Mouse (Mus musculus) kidney, adult 2 months (tissue): ENCODE data around the gene Actr2. TPM values are rescaled to one million over a fixed set of nuclear protein-coding genes. Genes with fewer than 3 reads are reported as not detected.
A peak's percentile ranks its signal among the peaks of the same experiment; 100 is the strongest.
"Not testable (repeated sequence)": the region's sequence is repeated elsewhere in the genome, so short reads cannot be mapped to it uniquely, and the experiment has no call there.

ENCODE experiments used
- DNase-seq: peaks from one replicate; pipeline ENCODE4 v3.0.0; 2021
- H3K27ac ChIP-seq: fragments of 200-500 bp; 2 replicates; pipeline ENCODE4 v1.5.1; 2012; ENCODE audit warnings: low read depth, low read length, control low read depth, inconsistent platforms; ENCODE audit not compliant: insufficient read depth
- H3K27me3 ChIP-seq: fragments of 200-500 bp; replicated peaks from 2 replicates; pipeline ENCODE4 v1.6.1; 2012; ENCODE audit warnings: mild to moderate bottlenecking, moderate library complexity, low read length, inconsistent platforms; ENCODE audit not compliant: control insufficient read depth, insufficient read depth
- H3K36me3 ChIP-seq: fragments of 200-500 bp; 2 replicates; pipeline ENCODE4 v1.6.1; 2012; ENCODE audit warnings: mild to moderate bottlenecking, moderate library complexity, low read length, inconsistent platforms; ENCODE audit not compliant: control insufficient read depth, insufficient read depth
- H3K4me1 ChIP-seq: fragments of 200-500 bp; 2 replicates; pipeline ENCODE4 v1.6.1; 2011; ENCODE audit warnings: low read length; ENCODE audit not compliant: control insufficient read depth, insufficient read depth
- H3K4me3 ChIP-seq: fragments of 200-500 bp; 2 replicates; pipeline ENCODE4 v1.5.1; 2011; ENCODE audit warnings: mild to moderate bottlenecking, low read depth, low read length, control low read depth; ENCODE audit not compliant: insufficient read depth
- CTCF ChIP-seq: fragments of 200-500 bp; conservative IDR thresholded peaks from 2 replicates; pipeline ENCODE4 v1.5.1; 2011; ENCODE audit warnings: low read depth, mild to moderate bottlenecking, control low read depth, low read length, moderate library complexity, mixed read lengths; ENCODE audit not compliant: insufficient read depth, insufficient read length
- POLR2A ChIP-seq: fragments of 200-500 bp; IDR thresholded peaks from one replicate; pipeline ENCODE4 v1.6.1; 2011; ENCODE audit warnings: low read depth, low read length, control low read depth
- WGBS: fragments of 180-500 bp; shearing (Covaris S2); methylation state at CpG from one replicate; pipeline ENCODE4 v1.1.7; 2018; 5-methylcytosine and 5-hydroxymethylcytosine counted together
- polyA plus RNA-seq: library from polyadenylated mRNA; depleted of rRNA; stranded (reverse); fragments of >200 nt; gene quantifications from 2 replicates; pipeline ENCODE4 v1.2.3, GENCODE M21; 2012

Gene Actr2
- polyA plus RNA-seq, 1 experiment = 38.8 TPM

- Histone ChIP-seq H3K27me3 (no peaks in the 10 kb centered on the region), H3K4me3 (no peak overlapping the region), H3K36me3 (no peaks in the 10 kb centered on the region), H3K27ac (no peak overlapping the region), H3K4me1 (no peaks in the 10 kb centered on the region)
- no peak for DNase-seq
- no peak for TF ChIP-seq POLR2A
- no peak for TF ChIP-seq CTCF
- 69% methylated on average over 11 of the region's 11 CpGs for WGBS
Measured at GRCm38 (mm10) chr11:20035343-20035928, 77.3 kb downstream of the Actr2 start.

GRCm38 (mm10) chr11:20034337-20034947, 78.3 kb downstream of the Actr2 start:
- H3K4me1 ChIP-seq = no peaks in the 10 kb centered on the region
- no peak overlapping the region for H3K4me3 ChIP-seq
- no peaks in the 10 kb centered on the region for H3K27me3 ChIP-seq
- H3K27ac ChIP-seq = no peak overlapping the region
- no peaks in the 10 kb centered on the region for H3K36me3 ChIP-seq
- no peak for DNase-seq
- 63% methylated on average over 14 of the region's 14 CpGs for WGBS
- TF ChIP-seq CTCF = no peak
- no peak for TF ChIP-seq POLR2A

GRCm38 (mm10) chr11:20033541-20034160, 79.1 kb downstream of the Actr2 start:
- WGBS = 71% methylated on average over 6 of the region's 6 CpGs
- peak; percentile 47 for DNase-seq
- H3K36me3 ChIP-seq = no peaks in the 10 kb centered on the region
- H3K27me3 ChIP-seq = no peaks in the 10 kb centered on the region
- TF ChIP-seq CTCF = no peak
- TF ChIP-seq POLR2A = no peak
- H3K4me3 ChIP-seq = no peak overlapping the region
- no peaks in the 10 kb centered on the region for H3K4me1 ChIP-seq
- H3K27ac ChIP-seq = no peak overlapping the region

- TF ChIP-seq CTCF = peak; percentile 73
- TF ChIP-seq POLR2A = no peak
- H3K4me1 ChIP-seq = no peaks in the 10 kb centered on the region; the same call in 1 of the 2 replicates
- peak; percentile 32 for DNase-seq
- H3K27ac ChIP-seq = no peak overlapping the region
- no peaks in the 10 kb centered on the region for H3K27me3 ChIP-seq
- no peaks in the 10 kb centered on the region for H3K36me3 ChIP-seq
- WGBS = 48% methylated on average over 8 of the region's 8 CpGs
- no peak overlapping the region for H3K4me3 ChIP-seq
Measured at GRCm38 (mm10) chr11:20031536-20031935, 81.2 kb downstream of the Actr2 start.

- not testable (repeated sequence) for H3K4me3 ChIP-seq, H3K27ac ChIP-seq, H3K27me3 ChIP-seq, DNase-seq, H3K36me3 ChIP-seq, H3K4me1 ChIP-seq
- 96% methylated on average over 5 of the region's 5 CpGs for WGBS
Measured at GRCm38 (mm10) chr11:20030973-20031372, 81.7 kb downstream of the Actr2 start.

- H3K27ac ChIP-seq = no peak overlapping the region
- no peak for DNase-seq
- no peaks in the 10 kb centered on the region for H3K36me3 ChIP-seq
- no peaks in the 10 kb centered on the region; the same call in 1 of the 2 replicates for H3K4me1 ChIP-seq
- 94% methylated on average over 4 of the region's 4 CpGs for WGBS
- no peak for TF ChIP-seq POLR2A
- TF ChIP-seq CTCF = no peak
- H3K4me3 ChIP-seq = no peak overlapping the region
- no peaks in the 10 kb centered on the region for H3K27me3 ChIP-seq
Measured at GRCm38 (mm10) chr11:20029014-20029413, 83.7 kb downstream of the Actr2 start.

- Histone ChIP-seq H3K36me3 (no peaks in the 10 kb centered on the region), H3K4me1 (no peaks in the 10 kb centered on the region; the same call in 1 of the 2 replicates), H3K27me3 (no peaks in the 10 kb centered on the region), H3K4me3 (no peak overlapping the region), H3K27ac (no peak overlapping the region)
- TF ChIP-seq CTCF = no peak
- no peak for TF ChIP-seq POLR2A
- DNase-seq = no peak
- WGBS = 89% methylated on average over 6 of the region's 6 CpGs
Measured at GRCm38 (mm10) chr11:20028396-20028795, 84.3 kb downstream of the Actr2 start.
